Mouse (Mus musculus) heart, adult 2 months (tissue): ENCODE data around the gene 1700007K13Rik. TPM values are rescaled to one million over a fixed set of nuclear protein-coding genes. Genes with fewer than 3 reads are reported as not detected.
A peak's percentile ranks its signal among the peaks of the same experiment; 100 is the strongest.

Experiments used
- DNase-seq, 2 experiments: peaks; one replicate each; pipeline ENCODE4 v3.0.0; 2021
- H3K27ac ChIP-seq: fragments of 200-600 bp; 2 replicates; pipeline ENCODE4 v1.8.1; 2022
- H3K27me3 ChIP-seq: fragments of 200-500 bp; 2 replicates; pipeline ENCODE4 v1.6.1; 2012; ENCODE audit warnings: mild to moderate bottlenecking, low read length, inconsistent platforms, mixed read lengths; ENCODE audit not compliant: control insufficient read depth, insufficient read depth
- H3K36me3 ChIP-seq: fragments of 200-500 bp; 2 replicates; pipeline ENCODE4 v1.6.1; 2012; ENCODE audit warnings: low read length, inconsistent platforms; ENCODE audit not compliant: control insufficient read depth, insufficient read depth
- H3K4me1 ChIP-seq: fragments of 200-500 bp; 2 replicates; pipeline ENCODE4 v1.6.1; 2011; ENCODE audit warnings: low read length; ENCODE audit not compliant: control insufficient read depth, insufficient read depth
- H3K4me3 ChIP-seq: fragments of 200-600 bp; 2 replicates; pipeline ENCODE4 v1.8.1; 2022
- H3K79me2 ChIP-seq: fragments of 200-500 bp; replicated peaks from 2 replicates; pipeline ENCODE4 v1.6.1; 2012; ENCODE audit warnings: mild to moderate bottlenecking, inconsistent platforms, low read length, moderate library complexity, mixed read lengths; ENCODE audit not compliant: control insufficient read depth, insufficient read depth
- H3K9ac ChIP-seq: fragments of 200-500 bp; 2 replicates; pipeline ENCODE4 v1.6.1; 2012; ENCODE audit warnings: low read depth, mild to moderate bottlenecking, control low read depth, inconsistent platforms, low read length, mixed read lengths
- CTCF ChIP-seq: fragments of 200-600 bp; IDR thresholded peaks from 2 replicates; pipeline ENCODE4 v1.8.1; 2022; ENCODE audit warnings: antibody characterized with exemption, mild to moderate bottlenecking, moderate library complexity
- EP300 ChIP-seq: fragments of 200-500 bp; IDR thresholded peaks from 2 replicates; pipeline ENCODE4 v1.6.1; 2011; ENCODE audit warnings: low read depth, low read length, control low read depth; ENCODE audit not compliant: insufficient read depth
- POLR2A ChIP-seq: fragments of 200-500 bp; IDR thresholded peaks from 2 replicates; pipeline ENCODE4 v1.6.1; 2011; ENCODE audit warnings: mild to moderate bottlenecking, low read depth, low read length, control low read depth; ENCODE audit not compliant: insufficient read depth
- WGBS: fragments of 180-500 bp; shearing (Covaris S2); methylation state at CpG from one replicate; pipeline ENCODE4 v1.1.7; 2018; 5-methylcytosine and 5-hydroxymethylcytosine counted together
- intact Hi-C: fragments of 180-260 bp; cut with DNase I; formaldehyde crosslinking; loops from one replicate; pipeline ENCODE4 v1.15.1; 2025
- polyA plus RNA-seq: library from polyadenylated mRNA; depleted of rRNA; stranded (reverse); fragments of >200 nt; gene quantifications from 2 replicates; pipeline ENCODE4 v1.2.3, GENCODE M21; 2012
- total RNA-seq, 2 experiments: library from RNA; stranded (reverse); gene quantifications; 2 replicates each; pipeline ENCODE4 v1.2.3; 2021

The 1700007K13Rik gene
- total and polyA plus RNA-seq, 3 experiments, result 0.94 TPM; not detected in 2

GRCm38 (mm10) chr2:28496671-28497070, 30.5 kb upstream of the 1700007K13Rik start, which contains the start of gene Gbgt1:
Gene Gbgt1 (plus strand): TSS chr2:28496891.
- Histone ChIP-seq H3K27ac (no peak within 1 kb of the TSS), H3K36me3 (no peaks in the 10 kb centered on the region), H3K4me1 (no peaks in the 10 kb centered on the region), H3K27me3 (no peaks in the 10 kb centered on the region), H3K4me3 (no peak within 1 kb of the TSS), H3K9ac (no peak within 1 kb of the TSS), H3K79me2 (no peaks in the 10 kb centered on the region)
- intact Hi-C loops, result no loop called here
- WGBS, result 66% methylated on average over 5 of the region's 5 CpGs
- TF ChIP-seq CTCF (no peak), EP300 (no peak), POLR2A (no peak)
- DNase-seq, result no peak

GRCm38 (mm10) chr2:28495801-28496595, 29.9 kb upstream of the 1700007K13Rik start:
- DNase-seq, result no peak
- H3K27ac ChIP-seq, result no peak overlapping the region
- H3K79me2 ChIP-seq, result no peaks in the 10 kb centered on the region
- no peaks in the 10 kb centered on the region for H3K4me1 ChIP-seq
- no peak overlapping the region for H3K9ac ChIP-seq
- no peaks in the 10 kb centered on the region for H3K36me3 ChIP-seq
- H3K27me3 ChIP-seq, result no peaks in the 10 kb centered on the region
- H3K4me3 ChIP-seq, result no peak overlapping the region
- TF ChIP-seq EP300 (no peak), CTCF (no peak), POLR2A (no peak)
- WGBS, result 74% methylated on average over 16 of the region's 16 CpGs
- intact Hi-C loops, result no loop called here

- Histone ChIP-seq H3K27ac (no peak overlapping the region), H3K4me3 (no peak overlapping the region), H3K27me3 (no peaks in the 10 kb centered on the region), H3K79me2 (no peaks in the 10 kb centered on the region), H3K9ac (no peak overlapping the region), H3K36me3 (no peaks in the 10 kb centered on the region), H3K4me1 (no peaks in the 10 kb centered on the region)
- no peak for TF ChIP-seq POLR2A
- no peak for TF ChIP-seq EP300
- peak; percentile 54 for TF ChIP-seq CTCF
- intact Hi-C loops, result no loop called here
- peak; percentile 19 to 41 for DNase-seq
- WGBS, result 61% methylated on average over 14 of the region's 14 CpGs
Measured at GRCm38 (mm10) chr2:28495207-28495756, 29.1 kb upstream of the 1700007K13Rik start.

DNA sequence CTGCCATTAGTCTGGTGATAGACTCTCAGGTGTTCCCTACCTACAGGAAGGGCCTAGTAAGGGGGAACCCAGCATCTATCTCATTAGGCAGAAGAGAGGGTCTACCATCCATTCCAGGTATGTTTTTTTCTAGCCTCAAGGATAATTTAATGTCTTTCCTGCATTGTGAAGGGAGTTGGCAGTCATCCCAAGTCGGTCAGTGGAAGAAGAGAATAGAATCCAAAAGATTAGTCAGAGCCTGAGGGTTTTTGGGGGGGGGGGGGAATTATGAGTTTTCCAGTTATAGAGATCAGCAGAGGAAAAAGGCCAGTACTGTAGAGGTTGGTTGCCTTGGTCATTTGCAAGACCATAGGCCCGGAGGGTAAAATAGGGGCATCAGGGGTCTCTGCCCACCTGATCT, 28.4 kb upstream of the 1700007K13Rik start:
- Histone ChIP-seq H3K4me1 (no peaks in the 10 kb centered on the region), H3K36me3 (no peaks in the 10 kb centered on the region), H3K27ac (no peak overlapping the region), H3K4me3 (no peak overlapping the region), H3K27me3 (no peaks in the 10 kb centered on the region), H3K9ac (no peak overlapping the region), H3K79me2 (no peaks in the 10 kb centered on the region)
- intact Hi-C loops, result no loop called here
- WGBS, result 56% methylated on average over 2 of the region's 2 CpGs
- no peak for DNase-seq
- TF ChIP-seq EP300 (no peak), POLR2A (no peak), CTCF (no peak)

- DNase-seq, result peak in 1 of 2 experiments; percentile 3
- Histone ChIP-seq H3K4me3 (no peak overlapping the region), H3K36me3 (no peaks in the 10 kb centered on the region), H3K27me3 (no peaks in the 10 kb centered on the region), H3K4me1 (no peaks in the 10 kb centered on the region), H3K9ac (no peak overlapping the region), H3K27ac (no peak overlapping the region), H3K79me2 (no peaks in the 10 kb centered on the region)
- 63% methylated on average over 2 of the region's 2 CpGs for whole genome bisulfite sequencing
- TF ChIP-seq POLR2A, result no peak
- no peak for TF ChIP-seq CTCF
- TF ChIP-seq EP300, result no peak
- intact Hi-C loops, result no loop called here
Measured at GRCm38 (mm10) chr2:28483861-28484260, 17.7 kb upstream of the 1700007K13Rik start.
